Mouse (Mus musculus): ENCODE results near the gene Cyb561d2. TPM values are rescaled to one million over a fixed set of nuclear protein-coding genes. Genes with fewer than 3 reads are reported as not detected.

The Cyb561d2 gene
- polyA plus RNA-seq, 1 experiment from 2014 or later: 25.1 TPM

GRCm38 (mm10) chr9:107496359-107496758 lies 45.6 kb downstream of the Cyb561d2 start:
- H3K27me3 ChIP-seq (ENCODE audit: insufficient read depth, poor library complexity, severe bottlenecking): peaks cover 3% of the 10 kb centered on the region; the same call in 1 of the 2 replicates
- no peaks in the 10 kb centered on the region for H3K9me3 ChIP-seq
- no peaks in the 10 kb centered on the region for H3K36me3 ChIP-seq
- H3K4me1 ChIP-seq (replicated peaks): peaks cover 23% of the 10 kb centered on the region
- 87% methylated on average over 3 of the region's 3 CpGs for WGBS
- H3K4me3 ChIP-seq: no peak overlapping the region
- no peak for DNase-seq (ENCODE audit: low spot score)
- no peak overlapping the region for H3K27ac ChIP-seq

GRCm38 (mm10) chr9:107494238-107494637 lies 47.8 kb downstream of the Cyb561d2 start:
- Histone ChIP-seq H3K4me3 (no peak overlapping the region), H3K9me3 (no peaks in the 10 kb centered on the region), H3K27ac (no peak overlapping the region), H3K27me3 (ENCODE audit: insufficient read depth, poor library complexity, severe bottlenecking) (peaks cover 3% of the 10 kb centered on the region; the same call in 1 of the 2 replicates), H3K4me1 (replicated peaks) (peaks cover 23% of the 10 kb centered on the region), H3K36me3 (no peaks in the 10 kb centered on the region)
- DNase-seq (ENCODE audit: low spot score): no peak
- WGBS: 76% methylated on average over 12 of the region's 12 CpGs

GRCm38 (mm10) chr9:107493511-107493910 lies 48.5 kb downstream of the Cyb561d2 start:
- H3K4me3 ChIP-seq: no peak overlapping the region
- H3K4me1 ChIP-seq (replicated peaks): peaks cover 23% of the 10 kb centered on the region
- DNase-seq (ENCODE audit: low spot score): no peak
- H3K27ac ChIP-seq: no peak overlapping the region
- peaks cover 3% of the 10 kb centered on the region; the same call in 1 of the 2 replicates for H3K27me3 ChIP-seq (ENCODE audit: insufficient read depth, poor library complexity, severe bottlenecking)
- no peaks in the 10 kb centered on the region for H3K36me3 ChIP-seq
- WGBS: 60% methylated on average over 1 of the region's 1 CpGs
- no peaks in the 10 kb centered on the region for H3K9me3 ChIP-seq

- no peaks in the 10 kb centered on the region for H3K36me3 ChIP-seq
- H3K4me3 ChIP-seq: no peak overlapping the region
- peaks cover 9% of the 10 kb centered on the region; the same call in 1 of the 2 replicates for H3K27me3 ChIP-seq (ENCODE audit: insufficient read depth, poor library complexity, severe bottlenecking)
- H3K4me1 ChIP-seq (replicated peaks): peaks cover 43% of the 10 kb centered on the region
- H3K27ac ChIP-seq: peak overlapping the region; percentile 40; the same call in 1 of the 2 replicates
- DNase-seq (ENCODE audit: low spot score): no peak
- H3K9me3 ChIP-seq: no peaks in the 10 kb centered on the region
- WGBS: 69% methylated on average over 6 of the region's 6 CpGs
Observed at GRCm38 (mm10) chr9:107490625-107491024, 51.4 kb downstream of the Cyb561d2 start.

- 83% methylated on average over 8 of the region's 8 CpGs for WGBS
- peaks cover 9% of the 10 kb centered on the region; the same call in 1 of the 2 replicates for H3K27me3 ChIP-seq (ENCODE audit: insufficient read depth, poor library complexity, severe bottlenecking)
- no peaks in the 10 kb centered on the region for H3K36me3 ChIP-seq
- H3K27ac ChIP-seq: peak overlapping the region; percentile 40; the same call in 1 of the 2 replicates
- H3K9me3 ChIP-seq: no peaks in the 10 kb centered on the region
- H3K4me1 ChIP-seq (replicated peaks): peaks cover 47% of the 10 kb centered on the region
- no peak for DNase-seq (ENCODE audit: low spot score)
- 0 out of 2 replicates have a peak overlapping the region, but pooled peaks have one; percentile 13 for H3K4me3 ChIP-seq
Observed at GRCm38 (mm10) chr9:107490146-107490545, 51.8 kb downstream of the Cyb561d2 start.

Other genes with a start within 250 kb of the Cyb561d2 start
- gene Cish, start 246.2 kb downstream of the Cyb561d2 start, polyA plus RNA-seq (2016; fragmentation: Nextera tagmentation; extraction: Ambion mirVana): 8.8 and 9.7 TPM in 2 replicates
- 12.1 and 13.4 TPM in 2 replicates for gene Hemk1, start 203.8 kb downstream of the Cyb561d2 start, polyA plus RNA-seq (2016; fragmentation: Nextera tagmentation; extraction: Ambion mirVana)
- 1.4 and 2.6 TPM in 2 replicates for gene 6430571L13Rik, start 201.6 kb downstream of the Cyb561d2 start, polyA plus RNA-seq (2016; fragmentation: Nextera tagmentation; extraction: Ambion mirVana)
- 0.87 and 2.9 TPM in 2 replicates for gene Cacna2d2, start 142.6 kb downstream of the Cyb561d2 start, polyA plus RNA-seq (2016; fragmentation: Nextera tagmentation; extraction: Ambion mirVana)
- 36.5 and 44.8 TPM in 2 replicates for gene Tmem115, start 8.2 kb downstream of the Cyb561d2 start, polyA plus RNA-seq (2016; fragmentation: Nextera tagmentation; extraction: Ambion mirVana)
- 39.2 and 45.7 TPM in 2 replicates for gene Nprl2, start within 50 bp of the Cyb561d2 start, polyA plus RNA-seq (2016; fragmentation: Nextera tagmentation; extraction: Ambion mirVana)
- gene Zmynd10, start 5.1 kb upstream of the Cyb561d2 start, polyA plus RNA-seq (2016; fragmentation: Nextera tagmentation; extraction: Ambion mirVana): 2.6 and 4.7 TPM in 2 replicates
- gene Rassf1, start 9.4 kb upstream of the Cyb561d2 start, polyA plus RNA-seq (2016; fragmentation: Nextera tagmentation; extraction: Ambion mirVana): 46.4 and 48.3 TPM in 2 replicates
- gene Tusc2, start 21.1 kb upstream of the Cyb561d2 start, polyA plus RNA-seq (2016; fragmentation: Nextera tagmentation; extraction: Ambion mirVana): 79.8 and 87.1 TPM in 2 replicates
- 134 and 135 TPM in 2 replicates for gene Hyal2, start 25.8 kb upstream of the Cyb561d2 start, polyA plus RNA-seq (2016; fragmentation: Nextera tagmentation; extraction: Ambion mirVana)
- gene Hyal1, start 34.7 kb upstream of the Cyb561d2 start, polyA plus RNA-seq (2016; fragmentation: Nextera tagmentation; extraction: Ambion mirVana): 6.6 and 8.4 TPM in 2 replicates
- 19.2 and 20.8 TPM in 2 replicates for gene Naa80, start 36.7 kb upstream of the Cyb561d2 start, polyA plus RNA-seq (2016; fragmentation: Nextera tagmentation; extraction: Ambion mirVana)
- gene Hyal3, start 38.6 kb upstream of the Cyb561d2 start, polyA plus RNA-seq (2016; fragmentation: Nextera tagmentation; extraction: Ambion mirVana): 0.41 and 0.77 TPM in 2 replicates
- 41.1 and 54.1 TPM in 2 replicates for gene Ifrd2, start 45.4 kb upstream of the Cyb561d2 start, polyA plus RNA-seq (2016; fragmentation: Nextera tagmentation; extraction: Ambion mirVana)
- gene Sema3b, start 67.0 kb upstream of the Cyb561d2 start, polyA plus RNA-seq (2016; fragmentation: Nextera tagmentation; extraction: Ambion mirVana): 3.9 and 5.2 TPM in 2 replicates
- 554 and 640 TPM in 2 replicates for gene Gnai2, start 93.2 kb upstream of the Cyb561d2 start, polyA plus RNA-seq (2016; fragmentation: Nextera tagmentation; extraction: Ambion mirVana)
- gene Slc38a3, start 127.3 kb upstream of the Cyb561d2 start, polyA plus RNA-seq (2016; fragmentation: Nextera tagmentation; extraction: Ambion mirVana): 6.4 and 7.2 TPM in 2 replicates
- 2.6 and 3.1 TPM in 2 replicates for gene Gnat1, start 137.5 kb upstream of the Cyb561d2 start, polyA plus RNA-seq (2016; fragmentation: Nextera tagmentation; extraction: Ambion mirVana)
- gene Sema3f, start 168.3 kb upstream of the Cyb561d2 start, polyA plus RNA-seq (2016; fragmentation: Nextera tagmentation; extraction: Ambion mirVana): 14.5 and 16.4 TPM in 2 replicates
- 196 and 204 TPM in 2 replicates for gene Rbm5, start 228.8 kb upstream of the Cyb561d2 start, polyA plus RNA-seq (2016; fragmentation: Nextera tagmentation; extraction: Ambion mirVana)

Data from hindbrain, embryonic 10.5 days (tissue).